Mouse (Mus musculus): ENCODE measurements at regions not wholly inside any gene's neighbourhood (a gene's known extent, or its start where the extent isn't known, plus 50 kb on each side); places are given as distances from the start of the nearest gene placed in this dataset.

GRCm38 (mm10) chr6:140194276-140194675 lies 153.0 kb upstream of the Plcz1 start:
- no peak for TF ChIP-seq CTCF (IDR thresholded peaks at IDR 0.05; ENCODE audit: low read depth)
- no peak for TF ChIP-seq EP300 (optimal IDR thresholded peaks at IDR 0.05)

All from stomach, postnatal 0 days (tissue).